Mouse (Mus musculus): Measurements from ENCODE around the gene Kdelr3. TPM values are rescaled to one million over a fixed set of nuclear protein-coding genes. Genes with fewer than 3 reads are reported as not detected.

The Kdelr3 gene
- polyA plus RNA-seq, 1 experiment from 2014 or later = 74.5 TPM

- 0 out of 2 replicates have a peak, but pooled peaks cover 2% of the 10 kb centered on the region for H3K27me3 ChIP-seq (replicated peaks; ENCODE audit: control insufficient read depth, insufficient read depth, low read length)
- 11% methylated on average over 15 of the region's 15 CpGs for WGBS
These were observed 35.0 kb upstream of the Kdelr3 start for GRCm38 (mm10) chr15:79481181-79481688.

GRCm38 (mm10) chr15:79489463-79489862, 26.7 kb upstream of the Kdelr3 start:
- WGBS = 62% methylated on average over 11 of the region's 11 CpGs
- Histone ChIP-seq H3K4me1 (ENCODE audit: control insufficient read depth, insufficient read depth, low read length) (no peaks in the 10 kb centered on the region), H3K4me2 (ENCODE audit: low read depth, low read length) (no peak overlapping the region), H3K4me3 (ENCODE audit: low read length) (no peak overlapping the region), H3K9ac (ENCODE audit: low read depth, low read length) (no peak overlapping the region), H3K9me3 (ENCODE audit: control insufficient read depth, low read length) (no peaks in the 10 kb centered on the region), H3K27me3 (replicated peaks; ENCODE audit: control insufficient read depth, insufficient read depth, low read length) (peaks cover 3% of the 10 kb centered on the region; the same call in 1 of the 2 replicates), H3K27ac (ENCODE audit: low read length) (no peak overlapping the region), H3K36me3 (ENCODE audit: control insufficient read depth, insufficient read depth, low read length) (no peaks in the 10 kb centered on the region)
- no peak for ATAC-seq

More at GRCm38 (mm10) chr15:79481181-79481688, 35.0 kb upstream of the Kdelr3 start:
- H3K9ac ChIP-seq (ENCODE audit: low read depth, low read length) = no peak overlapping the region
- no peak overlapping the region for H3K27ac ChIP-seq (ENCODE audit: low read length)
- H3K4me1 ChIP-seq (ENCODE audit: control insufficient read depth, insufficient read depth, low read length) = no peaks in the 10 kb centered on the region
- no peaks in the 10 kb centered on the region for H3K36me3 ChIP-seq (ENCODE audit: control insufficient read depth, insufficient read depth, low read length)
- peak; percentile 64 for ATAC-seq
- H3K4me2 ChIP-seq (ENCODE audit: low read depth, low read length) = no peak overlapping the region
- H3K4me3 ChIP-seq (ENCODE audit: low read length) = no peak overlapping the region
- H3K9me3 ChIP-seq (ENCODE audit: control insufficient read depth, low read length) = no peaks in the 10 kb centered on the region

DNA sequence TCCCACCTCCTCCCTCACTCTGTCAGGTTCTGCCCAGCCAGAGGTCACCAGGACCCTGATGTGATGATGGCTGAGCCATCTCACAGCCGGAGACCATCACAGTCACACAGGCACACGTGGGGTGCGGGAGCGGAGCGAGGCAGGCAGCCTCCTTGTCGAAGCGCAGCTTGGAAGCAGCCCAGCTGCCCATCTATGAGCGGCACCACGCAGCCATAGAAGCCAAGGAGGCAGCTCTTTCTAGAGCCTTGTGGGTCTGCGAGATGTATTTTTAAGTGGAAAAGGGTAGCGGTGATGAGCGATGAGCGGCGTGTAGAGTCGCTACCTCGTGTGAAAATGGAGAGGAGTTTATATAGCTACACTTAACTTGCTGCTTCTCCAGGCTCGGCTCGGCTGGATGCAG, 22.7 kb upstream of the Kdelr3 start:
- no peaks in the 10 kb centered on the region for H3K36me3 ChIP-seq (ENCODE audit: control insufficient read depth, insufficient read depth, low read length)
- no peak for ATAC-seq
- H3K9me3 ChIP-seq (ENCODE audit: control insufficient read depth, low read length) = no peaks in the 10 kb centered on the region
- H3K4me2 ChIP-seq (ENCODE audit: low read depth, low read length) = no peak overlapping the region
- no peaks in the 10 kb centered on the region for H3K4me1 ChIP-seq (ENCODE audit: control insufficient read depth, insufficient read depth, low read length)
- no peak overlapping the region for H3K9ac ChIP-seq (ENCODE audit: low read depth, low read length)
- 42% methylated on average over 18 of the region's 18 CpGs for WGBS
- H3K27ac ChIP-seq (ENCODE audit: low read length) = no peak overlapping the region
- H3K4me3 ChIP-seq (ENCODE audit: low read length) = no peak overlapping the region
- H3K27me3 ChIP-seq (replicated peaks; ENCODE audit: control insufficient read depth, insufficient read depth, low read length) = peaks cover 5% of the 10 kb centered on the region; the same call in 1 of the 2 replicates

DNA sequence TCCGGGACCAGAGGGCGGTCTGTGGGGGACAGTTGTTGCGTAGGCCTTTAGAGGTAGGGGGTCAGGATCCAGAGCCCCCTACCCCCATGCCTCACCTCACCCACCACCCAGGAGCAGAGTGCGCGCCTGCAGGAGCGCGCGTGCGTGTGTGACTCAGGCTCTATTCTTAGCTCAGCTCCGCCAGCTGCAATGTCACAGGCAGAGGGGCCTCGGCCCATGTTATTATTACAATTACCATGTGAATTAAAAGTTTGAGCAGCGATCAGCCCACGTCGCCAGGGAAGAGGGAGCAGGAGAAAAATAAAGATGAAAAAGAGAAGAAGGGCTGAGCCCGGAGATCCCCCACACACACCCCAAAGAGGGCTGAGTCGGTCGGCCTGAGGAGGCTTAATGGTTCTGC, 16.1 kb upstream of the Kdelr3 start:
- Histone ChIP-seq H3K4me1 (ENCODE audit: control insufficient read depth, insufficient read depth, low read length) (peaks cover 5% of the 10 kb centered on the region), H3K4me2 (ENCODE audit: low read depth, low read length) (no peak overlapping the region), H3K27me3 (replicated peaks; ENCODE audit: control insufficient read depth, insufficient read depth, low read length) (peaks cover 36% of the 10 kb centered on the region), H3K9me3 (ENCODE audit: control insufficient read depth, low read length) (no peaks in the 10 kb centered on the region), H3K27ac (ENCODE audit: low read length) (no peak overlapping the region), H3K9ac (ENCODE audit: low read depth, low read length) (no peak overlapping the region), H3K36me3 (ENCODE audit: control insufficient read depth, insufficient read depth, low read length) (no peaks in the 10 kb centered on the region), H3K4me3 (ENCODE audit: low read length) (no peak overlapping the region)
- 68% methylated on average over 17 of the region's 17 CpGs for WGBS
- ATAC-seq = no peak

GRCm38 (mm10) chr15:79502891-79503341, 13.3 kb upstream of the Kdelr3 start:
- Histone ChIP-seq H3K27me3 (replicated peaks; ENCODE audit: control insufficient read depth, insufficient read depth, low read length) (peaks cover 56% of the 10 kb centered on the region), H3K36me3 (ENCODE audit: control insufficient read depth, insufficient read depth, low read length) (no peaks in the 10 kb centered on the region), H3K27ac (ENCODE audit: low read length) (no peak overlapping the region), H3K9ac (ENCODE audit: low read depth, low read length) (no peak overlapping the region), H3K4me1 (ENCODE audit: control insufficient read depth, insufficient read depth, low read length) (peaks cover 12% of the 10 kb centered on the region), H3K4me3 (ENCODE audit: low read length) (no peak overlapping the region), H3K9me3 (ENCODE audit: control insufficient read depth, low read length) (no peaks in the 10 kb centered on the region), H3K4me2 (ENCODE audit: low read depth, low read length) (no peak overlapping the region)
- ATAC-seq = no peak
- WGBS = 21% methylated on average over 18 of the region's 18 CpGs

DNA sequence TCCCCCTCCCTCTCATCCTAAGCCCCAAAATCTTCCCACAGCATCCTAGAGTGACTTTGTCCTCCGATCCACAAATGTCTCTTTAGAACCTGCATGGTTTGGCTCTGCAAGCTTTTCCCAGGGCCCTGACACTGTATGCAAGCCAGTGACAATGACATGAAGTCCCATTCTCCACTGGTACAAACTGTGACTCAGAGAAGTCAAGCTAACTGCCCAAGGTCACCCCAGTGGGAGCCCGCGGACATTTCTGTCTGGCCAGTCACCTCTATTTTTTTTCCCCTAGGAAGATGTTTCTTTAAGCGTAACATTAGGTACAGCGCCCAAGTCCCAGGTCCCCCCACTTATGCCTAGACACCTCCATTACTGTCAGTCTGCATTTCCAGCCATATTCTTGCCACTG, 12.8 kb upstream of the Kdelr3 start:
- H3K27me3 ChIP-seq (replicated peaks; ENCODE audit: control insufficient read depth, insufficient read depth, low read length) = peaks cover 59% of the 10 kb centered on the region

GRCm38 (mm10) chr15:79504707-79505452, 11.3 kb upstream of the Kdelr3 start, which contains the start of gene Kcnj4:
TSS of gene Kcnj4 (minus strand) at chr15:79505241.
- no peak; the same call in none of the 2 replicates for ATAC-seq
- H3K9me3 ChIP-seq (ENCODE audit: control insufficient read depth, low read length) = no peaks in the 10 kb centered on the region

More for the DNA sequence above, 12.8 kb upstream of the Kdelr3 start:
- Histone ChIP-seq H3K4me1 (ENCODE audit: control insufficient read depth, insufficient read depth, low read length) (peaks cover 12% of the 10 kb centered on the region), H3K4me3 (ENCODE audit: low read length) (no peak overlapping the region), H3K9me3 (ENCODE audit: control insufficient read depth, low read length) (no peaks in the 10 kb centered on the region), H3K36me3 (ENCODE audit: control insufficient read depth, insufficient read depth, low read length) (no peaks in the 10 kb centered on the region), H3K4me2 (ENCODE audit: low read depth, low read length) (no peak overlapping the region), H3K27ac (ENCODE audit: low read length) (no peak overlapping the region), H3K9ac (ENCODE audit: low read depth, low read length) (no peak overlapping the region)
- WGBS = 75% methylated on average over 5 of the region's 5 CpGs
- no peak for ATAC-seq

GRCm38 (mm10) chr15:79505616-79506283, 10.5 kb upstream of the Kdelr3 start:
- 1% methylated on average over 53 of the region's 71 CpGs for WGBS
- Histone ChIP-seq H3K9ac (ENCODE audit: low read depth, low read length) (peak overlapping the region; percentile 68), H3K36me3 (ENCODE audit: control insufficient read depth, insufficient read depth, low read length) (no peaks in the 10 kb centered on the region), H3K9me3 (ENCODE audit: control insufficient read depth, low read length) (no peaks in the 10 kb centered on the region), H3K27me3 (replicated peaks; ENCODE audit: control insufficient read depth, insufficient read depth, low read length) (peaks cover 71% of the 10 kb centered on the region), H3K4me1 (ENCODE audit: control insufficient read depth, insufficient read depth, low read length) (peaks cover 12% of the 10 kb centered on the region), H3K27ac (ENCODE audit: low read length) (no peak overlapping the region), H3K4me3 (ENCODE audit: low read length) (peak overlapping the region; percentile 66), H3K4me2 (ENCODE audit: low read depth, low read length) (peak overlapping the region; percentile 100)
- ATAC-seq = peak; percentile 63

More at GRCm38 (mm10) chr15:79504707-79505452, 11.3 kb upstream of the Kdelr3 start, which contains the start of gene Kcnj4:
- peak within 1 kb of the TSS; percentile 100 for H3K4me2 ChIP-seq (ENCODE audit: low read depth, low read length)
- H3K9ac ChIP-seq (ENCODE audit: low read depth, low read length) = peak within 1 kb of the TSS; percentile 68
- H3K27me3 ChIP-seq (replicated peaks; ENCODE audit: control insufficient read depth, insufficient read depth, low read length) = peaks cover 62% of the 10 kb centered on the region
- no peaks in the 10 kb centered on the region for H3K36me3 ChIP-seq (ENCODE audit: control insufficient read depth, insufficient read depth, low read length)
- under 1% methylated on average over 60 of the region's 60 CpGs for WGBS
- H3K27ac ChIP-seq (ENCODE audit: low read length) = no peak within 1 kb of the TSS
- peak within 1 kb of the TSS; percentile 66 for H3K4me3 ChIP-seq (ENCODE audit: low read length)
- H3K4me1 ChIP-seq (ENCODE audit: control insufficient read depth, insufficient read depth, low read length) = peaks cover 12% of the 10 kb centered on the region

GRCm38 (mm10) chr15:79506460-79506859, 9.8 kb upstream of the Kdelr3 start:
- peaks cover 14% of the 10 kb centered on the region for H3K4me1 ChIP-seq (ENCODE audit: control insufficient read depth, insufficient read depth, low read length)

More at GRCm38 (mm10) chr15:79506460-79506859, 9.8 kb upstream of the Kdelr3 start:
- 33% methylated on average over 7 of the region's 7 CpGs for WGBS
- Histone ChIP-seq H3K4me2 (ENCODE audit: low read depth, low read length) (no peak overlapping the region), H3K36me3 (ENCODE audit: control insufficient read depth, insufficient read depth, low read length) (no peaks in the 10 kb centered on the region), H3K9me3 (ENCODE audit: control insufficient read depth, low read length) (no peaks in the 10 kb centered on the region), H3K4me3 (ENCODE audit: low read length) (peak overlapping the region; percentile 66; the same call in 1 of the 2 replicates), H3K27me3 (replicated peaks; ENCODE audit: control insufficient read depth, insufficient read depth, low read length) (peaks cover 73% of the 10 kb centered on the region), H3K9ac (ENCODE audit: low read depth, low read length) (no peak overlapping the region), H3K27ac (ENCODE audit: low read length) (no peak overlapping the region)
- ATAC-seq = no peak

Data from intestine, embryonic 16.5 days (tissue).